Mouse (Mus musculus) left cerebral cortex, adult 11 months (tissue): ENCODE measurements around the gene Slc25a3.

Experiments
- DNase-seq: peaks from one replicate; pipeline ENCODE4 v3.0.0; 2022; ENCODE audit warnings: low spot score

The Slc25a3 gene

DNA sequence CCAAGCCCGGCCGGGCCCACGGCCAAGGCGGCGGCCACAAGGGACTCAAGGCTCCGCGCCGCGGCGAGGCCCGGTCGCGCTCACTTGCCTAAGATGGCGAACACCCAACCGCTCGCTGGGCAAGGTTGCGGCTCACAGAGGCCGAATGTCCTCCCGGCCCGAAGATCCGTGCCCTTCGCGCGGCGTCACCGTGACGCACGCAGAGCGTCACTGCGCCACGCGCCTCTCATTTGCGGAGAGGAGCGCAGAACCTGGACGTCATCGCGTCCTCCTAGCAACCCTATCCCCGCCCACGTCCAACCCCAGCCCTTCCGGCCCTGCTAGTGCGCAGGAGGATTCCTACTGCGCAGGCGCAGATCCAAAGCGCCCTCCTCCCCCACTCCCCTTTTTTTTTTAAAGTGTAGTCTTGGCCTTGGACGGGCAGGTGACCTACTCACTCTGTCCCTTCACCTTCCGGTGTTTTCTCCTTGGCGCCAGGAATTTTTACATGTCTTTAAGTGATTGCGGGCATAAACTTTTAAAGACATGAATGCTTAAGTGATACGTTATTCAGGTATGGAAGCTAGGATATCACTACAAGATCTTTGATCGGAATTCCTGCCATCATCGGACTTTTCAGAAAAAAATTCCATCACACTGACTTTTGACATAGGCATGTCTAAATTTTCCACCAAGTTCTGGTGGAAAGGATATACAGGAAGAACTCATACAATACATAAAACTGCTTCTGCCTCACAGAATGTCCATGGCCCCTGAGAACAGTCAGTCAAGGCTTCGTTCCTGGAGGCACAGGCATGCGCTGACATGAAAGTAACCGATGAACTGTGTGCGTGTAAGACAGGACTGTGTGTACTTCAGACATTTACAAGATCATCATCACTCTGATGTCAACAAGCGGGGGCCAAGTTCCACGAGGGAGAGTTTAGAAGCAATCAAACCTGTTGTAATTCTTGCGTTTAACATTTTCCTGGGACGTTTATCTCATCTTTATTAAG, at the start of gene Slc25a3:
Gene Slc25a3, minus strand, starts transcription at position 232 of the 995 bp plus-strand sequence.
- DNase-seq, result peak; percentile 98

GRCm38 (mm10) chr10:91172329-91173100, 48.7 kb upstream of the Slc25a3 start:
- DNase-seq, result no peak

DNA sequence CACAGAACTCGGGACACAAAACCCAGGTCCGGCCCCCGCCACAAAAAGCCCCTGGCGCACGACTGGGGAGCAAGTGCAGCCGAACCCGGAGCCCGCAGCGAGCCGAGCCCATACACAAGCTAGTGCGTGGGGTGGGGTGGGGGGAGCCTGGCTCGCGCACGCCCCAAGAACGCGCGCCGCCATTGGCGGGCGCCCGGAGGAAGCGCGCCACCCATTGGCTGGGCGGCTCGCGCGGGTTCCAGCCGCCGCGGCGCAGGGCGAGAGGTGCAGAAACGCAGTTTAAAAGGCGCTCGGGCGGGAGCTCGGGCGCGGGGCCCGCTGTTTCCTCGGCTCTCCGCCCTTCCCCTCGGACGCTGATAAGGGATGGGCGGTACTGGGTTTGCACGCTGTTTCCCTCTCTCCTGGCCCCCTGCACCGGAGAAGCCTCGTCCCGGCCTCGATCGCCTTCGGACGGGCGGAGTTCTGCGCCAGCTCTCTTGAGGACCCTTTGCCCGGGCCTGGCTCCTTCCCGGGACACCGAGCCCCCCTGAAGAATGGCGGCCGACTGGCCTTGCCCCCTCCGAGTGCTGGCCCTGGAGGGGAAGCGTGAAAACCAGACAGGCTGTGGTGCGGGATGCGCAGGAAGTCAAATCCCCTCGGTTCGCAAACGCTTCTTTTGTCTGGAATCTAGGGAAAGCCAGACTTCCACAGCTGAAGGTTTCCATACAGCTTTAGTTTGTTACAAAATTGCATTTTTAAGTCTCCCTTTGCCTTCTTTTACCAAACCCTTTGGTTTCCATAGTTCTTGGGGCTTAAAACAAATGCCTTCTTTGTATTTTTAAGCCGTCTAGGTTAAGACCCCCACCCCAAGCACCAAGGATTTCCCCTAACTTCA, 47.8 kb upstream of the Slc25a3 start:
- DNase-seq, result peak; percentile 91

DNA sequence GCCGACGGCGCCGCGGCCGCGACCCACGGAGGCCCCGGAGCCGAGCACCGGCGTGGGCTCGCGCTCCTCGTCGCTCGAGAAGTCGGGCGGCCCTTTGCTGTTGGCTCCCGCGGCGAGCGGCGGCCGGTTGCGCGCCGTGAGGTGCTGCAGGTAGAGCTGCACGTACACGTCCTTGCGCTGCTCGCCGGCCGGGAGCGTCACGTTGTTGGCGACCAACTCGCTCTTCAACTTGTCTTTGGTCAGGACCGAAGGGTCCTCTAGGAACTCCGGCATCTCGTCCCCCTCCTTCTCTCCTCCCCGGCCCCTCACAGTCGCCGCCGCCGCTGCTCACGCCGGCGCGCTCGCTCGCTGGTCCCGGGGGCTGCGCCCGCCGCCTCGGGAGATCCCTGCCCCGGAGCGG, 47.2 kb upstream of the Slc25a3 start:
- no peak for DNase-seq

- DNase-seq, result no peak
Measured at GRCm38 (mm10) chr10:91170143-91170941, 46.5 kb upstream of the Slc25a3 start.

DNA sequence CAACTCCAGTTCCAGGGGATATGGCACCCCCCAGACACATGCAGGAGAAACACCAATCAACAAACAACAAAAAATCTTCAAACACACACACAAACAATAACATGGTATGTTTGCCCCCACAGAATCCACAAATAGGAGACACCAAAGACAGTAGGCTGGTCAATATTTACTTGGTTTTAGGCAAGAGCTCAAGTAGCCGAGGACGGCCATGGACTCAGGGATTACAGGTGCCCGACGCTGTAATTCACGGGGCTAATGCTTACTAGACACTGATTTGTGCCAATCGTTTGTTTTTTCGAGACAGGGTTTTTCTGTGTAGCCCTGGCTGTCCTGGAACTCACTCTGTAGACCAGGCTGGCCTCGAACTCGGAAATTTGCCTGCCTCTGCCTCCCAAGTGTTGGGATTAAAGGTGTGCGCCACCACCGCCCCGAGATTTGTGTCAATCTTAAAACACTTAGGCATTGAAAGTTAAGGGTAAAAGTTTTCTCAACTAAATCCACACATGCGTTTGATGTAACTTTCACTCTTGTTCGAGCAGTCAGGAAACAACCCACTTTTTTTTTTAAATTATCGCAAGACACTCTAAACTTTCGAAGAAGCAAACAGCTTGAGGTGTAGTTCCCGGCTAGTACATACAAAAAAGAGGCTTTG, 45.7 kb upstream of the Slc25a3 start:
- DNase-seq, result no peak

- no peak for DNase-seq
Measured at GRCm38 (mm10) chr10:91167352-91167751, 43.5 kb upstream of the Slc25a3 start.

DNA sequence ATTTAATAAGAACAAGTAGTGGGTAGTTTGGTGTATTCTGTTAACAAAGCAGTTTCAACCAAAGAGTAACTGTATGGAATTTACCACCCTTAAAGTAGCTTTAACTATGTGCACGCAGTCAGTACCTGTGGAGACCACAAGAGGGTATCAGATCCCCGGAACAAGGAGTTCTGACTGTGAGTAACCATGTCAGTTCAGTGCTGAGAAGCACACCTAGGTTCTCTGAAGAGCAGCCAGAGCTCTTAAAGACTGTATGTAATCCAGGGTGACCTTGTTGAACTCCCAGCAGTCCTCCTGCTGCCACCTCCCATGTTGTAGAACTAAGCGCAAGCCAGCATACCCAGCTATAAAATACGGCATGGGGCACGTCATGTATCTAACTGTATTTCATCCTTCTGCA, 43.0 kb upstream of the Slc25a3 start:
- no peak for DNase-seq

- DNase-seq, result no peak
Measured at GRCm38 (mm10) chr10:91165850-91166249, 42.0 kb upstream of the Slc25a3 start.

DNA sequence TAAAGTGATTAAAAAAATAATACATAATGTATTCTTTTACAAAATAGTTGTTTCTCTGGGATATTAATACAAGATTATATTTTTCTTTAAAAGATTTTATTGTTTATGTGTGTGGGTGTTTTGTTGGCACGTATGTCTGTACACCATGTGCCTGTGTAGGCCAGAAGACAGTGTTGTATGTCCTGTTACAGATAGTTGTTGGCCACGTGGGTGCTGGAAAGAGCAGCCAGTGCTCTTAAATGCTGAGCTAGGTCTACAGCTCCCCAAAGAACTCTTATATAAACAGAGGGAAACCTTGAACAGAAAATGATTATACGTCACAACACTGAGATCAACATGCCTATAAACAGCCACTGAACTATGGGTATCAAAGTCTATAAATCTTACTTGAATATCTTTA, 40.6 kb upstream of the Slc25a3 start:
- DNase-seq, result no peak

- DNase-seq, result no peak
Measured at GRCm38 (mm10) chr10:91162511-91163163, 38.8 kb upstream of the Slc25a3 start.

GRCm38 (mm10) chr10:91162077-91162476, 38.2 kb upstream of the Slc25a3 start:
- DNase-seq, result no peak

GRCm38 (mm10) chr10:91161006-91161405, 37.1 kb upstream of the Slc25a3 start:
- no peak for DNase-seq

- no peak for DNase-seq
Measured at GRCm38 (mm10) chr10:91158442-91158841, 34.6 kb upstream of the Slc25a3 start.

GRCm38 (mm10) chr10:91156338-91156737, 32.5 kb upstream of the Slc25a3 start:
- no peak for DNase-seq

- no peak for DNase-seq
Measured at GRCm38 (mm10) chr10:91153894-91154503, 30.1 kb upstream of the Slc25a3 start.

DNA sequence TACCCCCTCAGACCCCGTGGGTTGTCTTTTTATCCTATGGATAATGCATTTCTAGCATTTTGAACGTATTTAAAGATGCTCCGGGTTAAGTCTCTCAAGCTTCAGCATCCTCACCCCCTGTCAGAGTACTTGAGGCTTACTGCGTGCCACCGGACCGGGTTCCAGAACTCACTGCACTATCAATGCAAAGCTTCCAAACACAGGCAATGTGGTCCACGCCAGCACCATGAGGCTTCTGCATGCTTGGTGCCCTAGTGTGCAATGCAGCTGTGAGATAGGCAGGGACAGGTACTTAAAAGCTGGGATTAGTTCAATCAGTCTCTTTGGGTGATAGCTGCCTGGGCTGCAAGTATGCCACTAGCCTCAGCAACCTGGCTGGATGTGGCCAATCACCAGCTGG, 21.6 kb upstream of the Slc25a3 start:
- no peak for DNase-seq

DNA sequence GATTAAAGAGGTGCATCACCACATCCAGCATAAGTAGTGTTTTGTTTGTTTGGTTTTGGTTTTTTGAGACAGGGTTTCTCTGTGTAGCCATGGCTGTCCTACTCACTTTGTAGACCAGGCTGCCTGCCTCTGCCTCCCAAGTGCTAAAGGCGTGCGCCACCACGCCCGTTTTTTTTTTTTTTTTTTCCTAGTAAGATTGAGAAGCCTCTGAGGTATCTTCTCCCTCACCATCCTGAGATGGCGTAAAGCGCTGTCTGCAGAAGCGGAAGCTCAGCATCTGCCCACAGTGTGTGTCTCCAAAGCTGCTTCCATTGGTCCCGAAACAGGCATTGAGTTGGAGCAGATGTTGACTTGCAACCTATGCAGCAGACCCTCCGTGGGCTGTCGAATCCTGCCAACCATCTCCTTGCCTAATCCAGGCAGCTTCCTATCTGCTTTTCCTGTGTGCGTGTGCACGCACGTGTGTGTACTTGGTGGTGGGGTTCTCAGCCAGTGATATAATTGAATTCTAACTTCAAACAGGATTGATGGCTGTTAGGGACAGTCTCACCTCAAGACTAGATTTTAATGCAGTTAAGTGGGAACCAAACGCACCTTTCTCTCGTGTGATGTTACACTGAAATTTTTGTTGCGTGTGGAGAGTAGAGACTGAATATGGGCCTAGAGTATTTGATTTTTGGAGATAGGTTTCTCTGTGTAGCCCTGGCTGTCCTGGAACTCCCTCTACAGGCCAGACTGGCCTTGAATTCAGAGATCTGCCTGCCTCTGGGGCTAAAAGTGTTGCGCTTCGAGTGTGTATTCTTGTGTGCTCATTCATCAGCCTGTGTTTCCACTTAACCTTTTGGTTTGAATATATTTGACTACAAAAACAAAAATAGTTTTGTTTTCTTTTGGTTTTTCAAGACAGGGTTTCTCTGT, 19.7 kb upstream of the Slc25a3 start:
- no peak for DNase-seq
